Mouse (Mus musculus) R1 (cell line): ENCODE measurements around the gene Scube2.

ENCODE experiments used
- DNase-seq: peaks from one replicate; pipeline ENCODE4 v3.0.0-alpha.2; 2018; ENCODE audit warnings: low read depth, low spot score

The Scube2 gene

GRCm38 (mm10) chr7:109850531-109850930 lies 14.9 kb downstream of the Scube2 start:
- DNase-seq = no peak

GRCm38 (mm10) chr7:109849750-109850434 lies 15.6 kb downstream of the Scube2 start:
- no peak for DNase-seq

DNA sequence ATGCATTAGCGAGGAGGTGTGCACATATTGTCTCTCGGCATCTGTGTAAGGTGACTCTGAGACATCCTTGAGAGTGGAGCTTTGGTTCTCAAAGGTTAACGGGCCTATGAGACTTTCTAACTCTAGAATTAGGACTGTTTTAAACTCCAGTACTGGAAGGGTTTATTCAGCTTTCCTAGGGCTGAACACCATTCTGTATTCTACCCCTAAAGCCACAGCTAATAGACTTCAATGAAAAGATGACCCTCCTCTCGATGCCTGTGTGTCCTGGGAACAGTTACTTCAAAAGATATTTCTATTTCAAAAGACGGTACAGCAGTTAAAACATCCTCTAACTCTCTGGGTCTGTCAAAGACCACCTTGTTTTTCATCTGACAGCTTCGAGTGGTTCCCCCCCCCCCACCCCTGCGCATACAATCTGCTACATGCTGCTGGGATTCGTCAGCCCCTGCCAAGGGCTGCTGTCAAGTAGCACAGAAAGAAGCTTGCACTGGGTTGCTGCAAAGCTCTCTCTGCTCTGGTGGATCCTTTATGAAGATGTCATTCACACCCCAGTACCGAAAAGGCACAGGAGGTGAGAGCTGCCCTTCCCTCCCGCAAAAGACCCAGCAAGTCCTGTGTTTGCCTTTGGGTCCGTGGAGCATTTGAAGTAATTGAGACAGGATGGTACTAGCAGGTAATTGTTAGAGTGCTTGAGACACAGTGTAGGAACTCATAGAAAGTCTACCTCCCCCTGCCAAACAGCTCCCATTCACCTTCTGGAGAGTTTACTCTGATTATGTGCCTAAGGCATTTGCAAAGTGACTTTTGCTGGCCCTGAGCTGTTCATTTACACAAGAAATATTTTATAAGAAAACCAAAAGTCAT lies 16.4 kb downstream of the Scube2 start:
- no peak for DNase-seq

- no peak for DNase-seq
Observed at GRCm38 (mm10) chr7:109844100-109844499, 21.4 kb downstream of the Scube2 start.

- no peak for DNase-seq
Observed at GRCm38 (mm10) chr7:109841618-109842418, 23.7 kb downstream of the Scube2 start.

GRCm38 (mm10) chr7:109841031-109841430 lies 24.4 kb downstream of the Scube2 start:
- no peak for DNase-seq

DNA sequence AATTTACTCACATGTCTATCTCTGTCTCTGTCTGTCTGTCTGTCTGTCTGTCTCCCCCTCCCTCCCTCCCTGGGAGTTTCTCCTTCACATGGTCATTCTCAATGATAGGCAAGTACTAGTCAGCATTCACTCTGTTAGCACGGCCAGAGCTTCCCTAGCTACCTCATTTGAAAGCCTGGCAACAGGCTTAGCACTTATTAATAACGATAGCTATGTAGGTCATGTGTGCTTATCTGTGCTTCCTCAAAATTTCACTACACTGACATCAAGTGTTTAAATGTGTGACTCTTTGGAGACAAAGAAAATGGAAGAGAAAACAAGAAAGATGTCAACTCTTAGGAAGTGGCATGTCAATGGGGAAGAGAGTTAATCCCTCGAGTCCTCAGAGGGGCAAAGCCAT lies 26.9 kb downstream of the Scube2 start:
- no peak for DNase-seq

DNA sequence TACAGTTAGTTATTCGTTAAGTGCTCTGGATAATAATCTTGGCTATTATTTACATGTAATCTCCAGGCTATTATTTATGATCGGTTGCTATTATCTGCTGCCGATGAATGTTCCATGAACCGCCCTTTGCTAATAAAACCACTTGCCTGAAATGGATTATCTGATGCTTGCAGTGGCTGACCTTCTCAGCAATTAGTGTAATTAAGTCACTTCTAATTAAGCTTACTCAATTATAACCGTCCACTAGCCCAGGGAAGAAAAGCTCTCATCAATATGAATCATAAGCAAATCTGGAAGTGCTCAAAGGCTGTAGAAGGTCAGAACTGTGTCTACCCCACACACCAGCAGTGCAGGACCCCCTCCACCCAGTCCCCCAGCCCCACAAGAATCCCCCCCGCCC lies 27.8 kb downstream of the Scube2 start:
- DNase-seq = no peak

- DNase-seq = no peak
Observed at GRCm38 (mm10) chr7:109834894-109835293, 30.6 kb downstream of the Scube2 start.

GRCm38 (mm10) chr7:109831376-109831775 lies 34.1 kb downstream of the Scube2 start:
- DNase-seq = no peak

DNA sequence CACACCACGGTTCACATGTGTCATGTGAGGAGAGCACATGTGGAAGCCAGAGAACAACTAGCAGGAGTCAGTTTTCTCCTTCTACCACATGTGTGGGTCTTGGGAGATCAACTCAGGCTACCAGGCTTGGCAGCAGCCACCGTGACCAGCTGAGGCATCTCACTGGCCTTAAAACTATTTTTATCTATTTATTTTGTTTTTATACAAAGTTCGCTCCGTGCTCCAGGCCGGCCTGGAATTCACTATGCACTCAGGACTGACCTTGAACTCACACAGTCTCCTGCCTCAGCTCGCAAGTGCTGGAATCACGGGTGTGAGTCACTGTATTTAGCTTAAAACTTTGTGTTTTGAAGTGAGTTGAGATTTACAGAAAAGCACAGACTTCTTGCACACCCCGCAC lies 38.6 kb downstream of the Scube2 start:
- no peak for DNase-seq

DNA sequence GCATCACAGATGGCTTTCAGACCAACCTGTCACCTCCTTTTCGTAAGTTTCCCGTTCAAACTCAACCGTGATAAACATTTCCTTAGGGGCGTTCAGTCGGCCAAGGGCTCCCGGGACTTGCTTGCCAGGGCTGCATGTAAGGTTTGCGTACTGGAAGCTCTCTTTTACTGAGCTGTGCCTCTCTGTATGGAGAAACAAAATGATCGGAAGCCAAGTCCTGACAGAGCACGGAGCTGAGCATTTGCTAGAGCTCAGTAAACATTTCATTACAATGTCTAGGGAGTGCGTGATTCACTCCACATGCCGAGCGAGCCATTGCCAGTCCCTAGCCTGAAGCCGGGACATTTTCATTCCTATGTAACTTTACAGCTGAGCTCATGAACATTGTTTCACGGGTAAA lies 40.2 kb downstream of the Scube2 start:
- DNase-seq = no peak

DNA sequence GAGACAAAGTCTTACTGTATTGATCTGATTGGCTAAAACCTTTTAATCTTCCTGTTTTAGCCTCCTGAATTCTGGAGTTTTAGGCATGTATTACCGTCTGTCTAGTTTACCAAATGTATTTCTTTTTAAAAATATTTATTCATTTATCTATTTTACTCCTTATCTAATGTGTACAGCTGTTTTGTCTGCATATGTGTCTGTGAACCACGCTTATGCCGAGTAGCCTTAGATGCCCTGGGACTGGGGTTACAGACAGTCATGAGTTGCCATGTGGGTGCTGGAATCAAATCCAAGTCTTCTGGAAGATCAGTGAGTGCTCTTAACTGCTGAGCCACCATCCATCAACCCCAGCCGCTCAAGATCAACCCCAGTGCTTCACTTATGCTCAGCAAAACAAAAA lies 46.9 kb downstream of the Scube2 start:
- no peak for DNase-seq

DNA sequence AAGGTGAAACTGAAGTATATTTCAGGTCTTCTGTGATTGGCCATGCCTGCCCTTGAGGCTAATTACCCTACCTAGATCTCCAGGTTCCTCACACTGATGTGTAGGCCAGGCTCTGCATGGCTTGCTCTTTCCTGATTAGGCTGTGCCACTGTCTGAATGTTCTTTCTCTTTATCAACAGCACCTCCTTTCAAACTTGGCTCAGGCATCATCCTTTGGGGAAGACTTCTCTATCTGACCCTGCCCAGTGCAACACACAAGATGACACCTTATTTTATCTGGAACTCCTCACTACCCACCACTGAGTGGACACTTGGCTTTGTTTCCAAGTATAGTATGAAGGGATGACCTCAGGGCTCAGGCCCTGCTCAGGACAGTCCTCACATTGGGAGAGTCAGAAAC lies 47.5 kb downstream of the Scube2 start:
- DNase-seq = no peak

DNA sequence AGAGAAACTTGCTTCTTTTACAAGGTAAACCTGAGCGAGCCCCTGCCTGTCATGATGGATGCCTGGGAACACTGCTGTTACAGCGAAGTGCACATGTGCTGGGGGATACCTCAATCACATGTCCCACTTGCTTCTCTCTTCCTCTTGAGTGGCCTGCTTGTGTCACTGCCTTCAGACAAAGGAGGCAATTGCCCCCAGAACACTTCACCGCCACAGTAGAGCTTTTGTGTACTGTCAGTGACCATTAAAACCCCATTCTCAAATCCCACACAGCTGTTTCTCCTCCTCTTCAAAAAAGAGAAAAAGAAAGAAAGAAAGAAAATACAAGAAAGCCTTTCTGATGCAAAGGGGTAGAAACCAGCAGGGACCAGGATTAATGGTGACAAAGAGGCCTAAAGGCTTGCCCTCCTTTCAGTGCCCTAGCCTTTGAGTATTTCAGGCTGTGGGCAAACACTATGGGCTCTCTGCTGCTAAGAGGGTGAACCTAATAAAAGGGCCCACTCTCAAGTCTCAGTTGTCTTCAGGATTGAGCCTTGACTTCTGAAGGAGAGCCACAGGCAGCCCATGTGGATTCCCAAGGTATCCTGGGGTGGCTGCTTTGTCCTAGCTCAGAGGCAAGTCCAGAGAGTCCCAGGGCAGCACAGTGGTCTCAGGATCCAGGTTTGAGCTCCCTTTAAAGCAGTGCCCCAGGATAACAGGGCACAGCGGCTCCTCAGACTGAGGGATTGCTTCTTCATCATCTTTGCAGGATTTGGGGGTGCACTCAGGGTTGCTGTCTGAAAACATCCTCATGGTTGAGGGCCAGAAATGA lies 51.9 kb downstream of the Scube2 start:
- DNase-seq = no peak

DNA sequence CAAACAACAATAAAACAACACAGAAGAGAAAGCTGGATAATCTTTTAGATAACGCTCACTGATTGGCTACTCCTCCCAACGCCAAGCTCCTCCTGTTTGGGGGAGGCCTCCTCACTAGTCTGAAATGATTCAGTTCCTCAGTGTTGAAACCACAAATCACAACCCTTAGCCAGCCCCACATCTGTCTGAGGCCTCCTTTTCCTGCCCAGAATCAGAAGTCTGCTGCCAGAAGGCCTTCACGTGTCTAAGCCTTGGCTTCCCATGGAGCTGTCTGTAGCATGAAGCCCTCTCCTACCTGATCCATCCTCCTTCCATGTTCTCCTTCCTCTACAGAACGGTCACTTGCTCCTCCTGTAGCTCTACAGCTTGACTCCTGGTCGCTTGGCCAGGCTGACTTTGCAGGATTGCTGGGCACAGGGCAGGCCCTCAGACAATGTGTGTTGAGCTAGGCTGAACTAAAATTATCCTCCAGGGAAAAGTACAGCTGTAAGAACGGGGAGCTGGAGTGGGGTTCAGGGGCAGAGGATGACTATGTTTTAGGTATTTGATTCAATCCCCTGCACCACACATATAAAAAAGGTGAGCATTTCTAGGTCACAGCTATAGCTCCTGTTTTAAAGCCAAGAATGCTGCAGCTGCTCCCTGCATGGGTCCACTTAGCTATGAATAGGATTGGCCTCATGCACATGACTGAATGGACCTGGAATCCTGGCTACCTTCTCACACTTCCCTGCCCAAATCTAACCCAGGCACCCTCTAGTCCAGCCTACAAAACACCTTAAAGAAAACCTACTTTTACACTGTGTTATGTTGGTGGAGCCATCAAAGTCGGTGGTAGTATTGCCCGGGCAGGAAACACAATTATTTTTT lies 57.6 kb downstream of the Scube2 start:
- no peak for DNase-seq

DNA sequence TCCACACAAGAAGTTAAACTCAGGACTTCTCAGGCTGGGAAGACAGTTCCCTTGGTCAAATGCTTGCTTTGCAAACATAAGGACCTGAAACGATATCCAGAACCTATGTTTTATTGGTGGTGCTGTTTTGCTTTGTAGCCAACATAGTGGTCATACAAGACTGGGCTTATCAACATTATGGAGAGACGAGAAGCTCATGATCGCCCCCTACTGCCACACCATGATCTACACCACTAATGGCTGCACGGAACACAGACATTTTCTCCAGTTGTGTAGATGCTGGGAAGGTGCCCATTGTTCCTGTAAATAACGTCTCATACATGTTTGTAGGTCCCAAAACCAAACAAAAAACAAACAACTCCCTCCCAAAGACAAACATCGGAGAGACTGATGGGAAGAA lies 60.6 kb downstream of the Scube2 start:
- peak; percentile 67 for DNase-seq

DNA sequence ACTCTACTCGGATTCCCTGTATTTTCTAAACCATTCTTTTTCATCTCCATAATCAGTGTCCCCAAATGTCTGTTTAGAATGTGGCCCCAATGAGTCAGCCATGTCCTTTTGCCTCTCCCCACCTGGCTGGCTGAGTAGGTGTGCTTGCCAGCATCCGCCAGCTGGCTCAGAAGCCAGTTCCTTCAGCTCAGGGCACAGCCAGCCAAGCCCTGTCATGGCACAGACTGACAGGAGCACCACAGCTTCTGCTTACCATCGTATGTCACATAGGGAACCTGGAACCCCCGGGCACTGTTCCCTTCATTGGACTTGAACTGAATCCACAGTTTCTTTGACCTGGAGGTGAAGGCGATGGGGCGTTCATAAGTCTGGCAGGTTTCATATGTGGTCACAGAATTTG lies 61.1 kb downstream of the Scube2 start:
- no peak for DNase-seq

DNA sequence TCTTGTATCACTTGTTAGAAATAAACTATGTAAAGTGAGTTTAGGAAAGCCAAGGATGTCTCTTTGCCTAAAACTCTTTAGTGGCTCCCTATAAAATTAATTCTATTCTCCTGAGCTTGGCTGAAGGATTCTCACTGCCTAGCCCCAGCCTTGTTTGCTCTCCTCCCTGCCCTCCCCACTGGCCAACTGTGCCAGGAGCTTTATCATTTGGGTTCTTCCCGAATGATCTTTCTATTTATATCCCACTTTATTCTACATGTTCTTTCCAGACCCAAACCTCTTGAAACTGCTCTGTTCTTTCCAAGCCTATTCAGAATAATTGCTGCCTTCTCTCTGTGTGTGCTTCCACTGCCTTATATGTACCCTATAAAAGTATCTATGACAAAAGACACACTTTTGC lies 62.0 kb downstream of the Scube2 start:
- no peak for DNase-seq

DNA sequence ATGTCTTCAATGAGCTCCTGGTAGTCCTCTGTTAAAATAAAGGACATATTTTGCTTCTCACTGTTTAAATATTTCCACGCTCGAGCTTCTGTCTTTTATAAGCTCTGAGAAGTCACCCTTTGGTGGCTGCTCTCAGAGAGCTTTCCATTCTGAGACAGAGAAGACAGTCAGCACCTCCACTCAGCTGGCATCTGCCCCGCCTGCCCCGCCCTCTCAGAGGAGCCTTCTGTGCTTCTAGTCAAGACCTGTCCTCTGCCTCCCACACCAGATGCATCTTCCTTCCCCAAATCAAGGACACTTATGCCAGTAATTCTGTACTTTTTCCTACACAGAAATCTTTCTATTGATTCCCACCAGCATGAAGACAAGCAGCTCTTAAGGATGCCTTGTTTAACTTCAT lies 64.9 kb downstream of the Scube2 start:
- no peak for DNase-seq

DNA sequence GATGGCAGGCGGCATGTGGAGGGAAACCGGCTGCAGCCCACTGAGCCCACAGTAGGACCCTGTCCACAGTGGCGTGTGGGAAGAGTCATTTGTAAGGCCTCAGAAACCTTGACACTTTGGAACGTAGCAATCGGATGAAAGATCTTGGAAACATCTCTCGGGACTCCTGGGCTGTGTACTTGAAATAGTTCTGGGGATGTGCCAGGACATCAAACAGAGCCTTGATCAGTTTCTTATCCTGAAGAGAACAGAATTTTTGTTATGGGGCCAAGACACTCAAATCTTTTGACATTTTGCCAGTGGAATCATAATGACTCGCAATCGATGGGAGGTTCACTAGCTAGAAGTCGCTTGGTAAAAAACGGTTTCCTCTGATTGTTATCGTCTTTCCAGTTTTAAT lies 66.3 kb downstream of the Scube2 start:
- DNase-seq = no peak
